Mouse (Mus musculus): ENCODE results near the gene C1qtnf4.

DNA sequence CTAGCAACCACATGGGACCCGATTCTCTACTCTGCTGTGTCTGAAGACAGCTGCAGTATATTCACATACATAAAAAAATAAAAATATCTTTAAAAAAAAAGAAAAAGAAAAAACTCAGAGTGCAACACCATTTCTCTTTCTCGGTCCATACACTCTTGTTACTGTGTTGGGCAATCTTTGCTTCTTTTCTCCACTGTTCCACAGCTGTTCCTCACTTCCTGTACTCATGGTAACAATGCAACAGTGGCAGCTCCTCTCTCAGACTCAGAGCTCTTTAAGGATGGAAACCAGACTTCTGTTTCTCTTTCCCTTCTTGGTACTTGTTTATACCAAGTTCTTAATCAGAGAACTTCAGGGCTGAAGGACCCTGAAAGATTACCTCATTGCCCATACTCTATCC lies 17.7 kb downstream of the C1qtnf4 start:
- TF ChIP-seq EP300 (IDR thresholded peaks at IDR 0.05; ENCODE audit: insufficient read depth, low read depth, low read length) (no peak), CTCF (IDR thresholded peaks at IDR 0.05) (no peak)

Data from heart, adult 2 months (tissue).